Mouse (Mus musculus): ENCODE results near the gene Fam131c.

The Fam131c gene

GRCm38 (mm10) chr4:141367997-141368791, at the start of gene Fam131c:
Gene Fam131c, plus strand, starts transcription at chr4:141368220.
- no peak for DNase-seq (ENCODE audit: low spot score)

DNA sequence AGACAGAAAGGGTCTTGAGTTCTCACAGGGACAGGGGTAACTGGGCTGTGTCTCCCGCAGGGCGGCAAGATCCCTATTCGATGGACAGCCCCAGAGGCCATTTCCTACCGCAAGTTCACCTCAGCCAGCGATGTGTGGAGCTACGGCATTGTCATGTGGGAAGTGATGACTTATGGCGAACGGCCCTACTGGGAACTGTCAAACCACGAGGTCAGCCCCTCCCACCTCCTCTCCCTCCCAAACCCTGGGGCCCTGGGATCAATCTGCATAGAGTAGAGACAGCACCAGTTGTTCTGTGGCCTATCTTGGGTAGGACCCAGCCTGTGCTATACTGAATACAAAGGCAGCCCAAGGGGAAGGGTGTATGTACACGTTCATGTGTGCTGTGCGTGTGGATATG, 45.5 kb upstream of the Fam131c start:
- DNase-seq (ENCODE audit: low spot score) = no peak

DNA sequence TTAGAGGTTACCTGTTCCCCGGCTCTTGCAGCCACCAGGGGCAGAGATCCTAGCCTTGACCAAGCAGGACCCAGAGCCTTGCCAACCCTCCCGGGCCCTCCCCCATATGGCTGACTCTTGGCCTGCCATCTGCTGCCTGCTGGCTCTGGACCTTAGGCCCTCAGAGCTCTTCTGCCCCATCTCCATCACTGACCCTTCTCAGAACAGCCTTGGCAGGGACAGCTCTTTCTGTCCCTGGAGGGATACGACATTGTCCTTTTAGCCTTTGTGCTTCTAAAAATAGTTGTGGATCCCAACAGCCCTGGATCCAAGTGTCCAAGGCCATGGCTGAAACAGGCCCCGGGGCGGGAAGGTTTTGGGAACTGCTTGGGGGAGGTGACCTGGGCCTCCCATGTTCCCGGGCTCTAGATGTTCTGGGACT, 43.2 kb upstream of the Fam131c start:
- DNase-seq (ENCODE audit: low spot score) = no peak

- no peak for DNase-seq (ENCODE audit: low spot score)
Measured at GRCm38 (mm10) chr4:141325636-141326035, 42.4 kb upstream of the Fam131c start.

- no peak for DNase-seq (ENCODE audit: low spot score)
Measured at GRCm38 (mm10) chr4:141327075-141327474, 40.9 kb upstream of the Fam131c start.

GRCm38 (mm10) chr4:141328742-141329141, 39.3 kb upstream of the Fam131c start:
- DNase-seq (ENCODE audit: low spot score) = no peak

GRCm38 (mm10) chr4:141329968-141330367, 38.1 kb upstream of the Fam131c start:
- no peak for DNase-seq (ENCODE audit: low spot score)

DNA sequence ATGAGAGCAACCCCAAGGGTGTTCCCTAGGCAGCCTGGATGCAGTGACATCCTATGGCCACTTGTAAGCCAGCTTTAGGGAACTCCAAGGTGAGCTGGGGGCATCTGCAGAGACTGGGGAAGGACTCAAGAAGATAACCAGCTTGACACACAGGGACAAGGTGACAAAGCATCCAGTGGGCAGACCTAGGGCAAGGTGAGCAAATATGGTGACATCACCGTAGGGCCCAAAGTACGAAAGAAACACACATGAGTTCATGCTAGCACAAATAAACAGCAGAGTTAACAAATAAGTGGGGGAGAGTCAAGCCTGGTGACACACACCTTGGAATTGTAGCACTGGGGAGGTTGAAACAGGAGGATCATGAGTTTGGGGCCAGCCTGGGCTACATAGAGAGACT, 36.6 kb upstream of the Fam131c start:
- no peak for DNase-seq (ENCODE audit: low spot score)

GRCm38 (mm10) chr4:141332258-141332657, 35.8 kb upstream of the Fam131c start:
- no peak for DNase-seq (ENCODE audit: low spot score)

- no peak for DNase-seq (ENCODE audit: low spot score)
Measured at GRCm38 (mm10) chr4:141334695-141335094, 33.3 kb upstream of the Fam131c start.

DNA sequence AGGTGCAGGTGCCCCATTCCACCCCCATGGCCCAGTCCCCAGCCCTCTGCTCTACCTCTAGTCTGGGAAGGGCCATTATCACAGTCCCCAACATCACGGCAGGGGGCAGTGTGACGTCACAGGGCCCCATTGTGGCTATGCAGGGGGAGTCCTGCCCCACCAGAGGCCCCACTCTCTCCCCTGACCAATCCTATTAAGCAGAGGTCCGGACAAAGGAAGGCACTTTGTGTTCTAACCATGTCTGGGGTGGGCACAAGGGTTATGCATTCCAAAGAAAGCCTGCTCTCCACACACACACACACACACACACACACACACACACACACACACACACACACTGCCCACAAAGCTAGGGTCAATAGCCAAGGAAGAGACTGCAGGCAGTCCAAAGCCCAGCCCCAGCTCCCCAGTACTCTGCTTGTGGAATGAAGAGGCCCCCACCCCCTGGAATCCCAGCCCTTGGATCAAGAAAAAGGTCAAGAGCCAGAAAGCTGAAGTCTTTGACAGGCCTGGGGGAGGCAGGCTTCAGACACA, 32.7 kb upstream of the Fam131c start:
- no peak for DNase-seq (ENCODE audit: low spot score)

- DNase-seq (ENCODE audit: low spot score) = no peak
Measured at GRCm38 (mm10) chr4:141336196-141336595, 31.8 kb upstream of the Fam131c start.

- DNase-seq (ENCODE audit: low spot score) = no peak
Measured at GRCm38 (mm10) chr4:141337986-141338385, 30.0 kb upstream of the Fam131c start.

DNA sequence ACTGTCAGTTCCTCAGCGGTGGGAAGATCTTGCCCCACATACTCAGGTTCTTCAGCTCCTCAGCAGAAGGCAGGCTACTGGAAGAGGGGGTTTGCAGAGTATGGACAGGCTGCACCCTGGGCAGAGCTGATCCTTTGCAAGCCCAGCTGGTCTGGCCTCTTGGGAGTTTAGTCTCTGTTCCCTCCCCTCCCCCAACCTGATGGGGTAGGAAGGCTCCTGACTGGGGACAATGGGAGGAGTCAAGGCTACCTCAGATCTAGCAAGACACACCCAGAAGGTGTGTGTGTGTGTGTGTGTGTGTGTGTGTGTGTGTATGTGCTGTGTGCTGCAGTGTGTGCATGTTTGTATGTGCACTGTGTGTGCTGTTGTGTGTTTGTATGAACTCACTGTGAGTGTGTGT, 29.2 kb upstream of the Fam131c start:
- DNase-seq (ENCODE audit: low spot score) = no peak

GRCm38 (mm10) chr4:141341477-141341876, 26.5 kb upstream of the Fam131c start:
- no peak for DNase-seq (ENCODE audit: low spot score)

DNA sequence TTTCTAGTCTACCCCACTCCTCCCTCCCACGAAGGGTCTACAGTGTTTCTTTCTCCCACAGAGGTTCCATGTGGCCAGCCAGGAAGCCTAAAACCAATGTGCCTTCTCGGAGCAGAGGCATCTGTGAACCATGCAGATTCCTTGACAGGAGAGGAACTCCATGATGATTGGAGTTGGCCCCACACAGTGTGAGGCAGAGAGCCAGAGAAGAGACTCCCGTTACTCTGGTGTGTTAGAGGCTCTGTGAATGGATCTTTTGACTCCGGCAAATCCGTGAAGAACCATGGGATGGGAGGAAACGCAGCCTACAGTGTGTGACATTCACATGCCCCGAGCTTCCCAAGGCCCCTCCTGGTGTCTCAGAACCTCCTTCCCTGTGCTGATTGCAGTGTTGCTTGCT, 24.5 kb upstream of the Fam131c start:
- no peak for DNase-seq (ENCODE audit: low spot score)

DNA sequence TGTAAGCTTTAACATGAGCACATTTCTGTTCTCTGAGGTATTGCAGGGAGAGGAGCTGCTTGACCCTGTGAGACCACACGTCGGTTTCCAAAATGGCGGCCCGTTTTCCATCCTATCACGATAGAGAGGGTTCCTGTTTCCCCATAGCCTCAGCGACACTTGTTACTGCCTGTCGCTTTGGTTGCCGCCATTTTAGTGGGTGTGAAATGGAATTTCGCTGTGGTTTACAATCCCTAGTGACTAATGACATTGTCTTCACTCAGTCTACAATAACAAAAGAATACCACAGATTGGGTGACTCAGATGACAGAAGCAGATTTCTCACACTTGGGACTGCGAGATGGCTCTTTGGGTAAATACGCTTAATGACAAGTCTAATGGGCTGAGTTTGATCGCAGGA, 22.8 kb upstream of the Fam131c start:
- DNase-seq (ENCODE audit: low spot score) = no peak

GRCm38 (mm10) chr4:141347365-141347797, 20.6 kb upstream of the Fam131c start:
- no peak for DNase-seq (ENCODE audit: low spot score)

GRCm38 (mm10) chr4:141348616-141349015, 19.4 kb upstream of the Fam131c start:
- no peak for DNase-seq (ENCODE audit: low spot score)

GRCm38 (mm10) chr4:141350015-141350414, 18.0 kb upstream of the Fam131c start:
- DNase-seq (ENCODE audit: low spot score) = no peak

DNA sequence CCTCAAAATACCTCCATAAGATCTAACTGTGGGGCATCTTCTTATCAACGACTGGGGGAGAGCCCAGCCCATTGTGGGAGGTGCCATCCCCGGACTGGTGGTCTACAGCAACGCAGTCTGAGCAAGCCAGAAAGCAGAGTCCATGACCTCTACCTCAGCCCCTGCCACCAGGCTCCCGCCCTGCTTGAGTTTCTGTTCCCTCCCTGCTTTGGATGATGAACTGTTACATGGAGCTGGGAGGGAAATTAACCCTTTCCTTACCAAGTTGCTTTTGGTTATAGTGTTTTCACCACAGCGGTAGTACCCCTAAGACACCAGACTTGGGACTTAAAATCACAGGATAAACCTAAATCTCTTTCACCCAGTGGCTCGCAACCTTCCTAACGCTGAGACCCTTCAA, 16.0 kb upstream of the Fam131c start:
- DNase-seq (ENCODE audit: low spot score) = no peak

DNA sequence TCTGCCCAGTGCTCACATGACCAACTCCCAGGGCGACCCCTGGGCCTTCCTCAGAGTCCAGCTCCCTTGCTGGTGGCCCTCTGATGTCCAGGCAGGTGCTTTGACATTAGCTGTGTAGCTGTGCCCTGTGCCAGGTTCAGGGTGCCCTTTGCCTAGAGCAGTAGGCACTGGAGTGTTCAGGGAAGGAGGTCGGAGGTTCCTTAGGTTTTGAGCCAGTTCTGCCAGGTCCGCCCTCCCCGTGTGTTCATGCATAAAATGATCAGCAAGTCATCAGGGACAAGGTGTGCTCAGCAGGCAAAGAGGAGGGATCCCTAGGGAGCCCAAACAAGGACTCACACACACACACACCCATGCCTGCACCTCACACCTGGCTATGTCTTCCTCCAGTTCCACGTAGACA, 15.0 kb upstream of the Fam131c start:
- DNase-seq (ENCODE audit: low spot score) = no peak

DNA sequence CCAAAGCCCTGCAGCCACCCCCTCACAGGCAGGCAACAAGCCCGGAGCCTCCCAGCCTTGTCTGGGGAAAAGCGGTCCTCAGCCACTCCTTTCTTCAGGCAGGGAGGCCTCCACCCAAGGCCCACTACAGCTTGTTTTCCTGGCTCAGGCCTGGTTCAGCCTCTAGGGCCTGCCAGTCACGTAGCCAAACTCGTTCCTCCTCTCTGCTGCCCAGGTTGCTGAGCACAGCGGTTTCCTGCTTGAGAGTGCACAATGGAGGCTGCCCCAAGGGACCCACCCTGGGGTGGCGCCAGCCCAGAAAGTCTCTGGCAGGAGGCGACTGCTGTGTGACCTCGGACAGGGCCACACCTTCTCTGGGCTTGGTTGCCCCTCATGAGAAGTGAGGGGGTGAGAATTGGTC, 14.2 kb upstream of the Fam131c start:
- no peak for DNase-seq (ENCODE audit: low spot score)

DNA sequence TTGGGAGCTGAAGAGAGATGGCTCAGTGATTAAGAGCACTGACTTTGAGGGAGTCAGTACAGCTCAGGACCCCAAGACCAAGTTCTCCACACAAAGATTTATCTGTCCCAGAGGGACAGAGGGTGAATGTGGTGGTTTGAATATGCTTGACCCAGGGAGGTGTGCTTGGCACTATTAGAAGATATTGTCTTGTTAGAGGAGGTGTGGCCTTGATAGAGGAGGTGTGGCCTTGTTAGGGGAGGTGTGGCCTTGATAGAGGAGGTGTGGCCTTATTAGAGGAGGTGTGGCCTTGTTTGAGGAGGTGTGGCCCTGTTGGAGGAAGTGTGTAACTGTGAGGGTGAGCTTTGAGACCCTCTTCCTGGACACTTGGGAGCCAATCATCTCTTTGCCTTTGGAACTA, 10.2 kb upstream of the Fam131c start:
- DNase-seq (ENCODE audit: low spot score) = no peak

Data from left cerebral cortex, adult 11 months (tissue).